Mouse (Mus musculus): ENCODE results near the gene Gm14408.
"Not testable (repeated sequence)": the region's sequence is repeated elsewhere in the genome, so short reads cannot be mapped to it uniquely, and the experiment has no call there.

The Gm14408 gene

GRCm38 (mm10) chr2:176830840-176831239, at the start of gene Gm14408:
Gene Gm14408, plus strand, starts transcription at chr2:176831140.
- not testable (repeated sequence) for TF ChIP-seq GATA4 (IDR thresholded peaks at IDR 0.05; ENCODE audit: insufficient replicate concordance, low read length)

GRCm38 (mm10) chr2:176798312-176798711, 32.6 kb upstream of the Gm14408 start, which contains the start of gene Gm14295:
Gene Gm14295, plus strand, starts transcription at chr2:176798612.
- not testable (repeated sequence) for TF ChIP-seq GATA4 (IDR thresholded peaks at IDR 0.05; ENCODE audit: insufficient replicate concordance, low read length)
